Mouse (Mus musculus) small intestine, adult 2 months (tissue): ENCODE data around the gene Ppp1r26. TPM values are rescaled to one million over a fixed set of nuclear protein-coding genes. Genes with fewer than 3 reads are reported as not detected.
"Not testable (repeated sequence)": the region's sequence is repeated elsewhere in the genome, so short reads cannot be mapped to it uniquely, and the experiment has no call there.

ENCODE experiments used
- H3K27ac ChIP-seq: fragments of 200-500 bp; 2 replicates; pipeline ENCODE4 v1.5.1; 2012; ENCODE audit warnings: low read depth, low read length, control low read depth, inconsistent platforms; ENCODE audit not compliant: insufficient read depth
- H3K27me3 ChIP-seq: fragments of 200-500 bp; 2 replicates; pipeline ENCODE4 v1.6.1; 2012; ENCODE audit warnings: mild to moderate bottlenecking, moderate library complexity, low read length, inconsistent platforms; ENCODE audit not compliant: control insufficient read depth, insufficient read depth
- H3K36me3 ChIP-seq: fragments of 200-500 bp; 2 replicates; pipeline ENCODE4 v1.6.1; 2012; ENCODE audit warnings: mild to moderate bottlenecking, low read length, control low read depth, inconsistent platforms; ENCODE audit not compliant: control insufficient read depth, insufficient read depth
- H3K4me1 ChIP-seq: fragments of 200-500 bp; 2 replicates; pipeline ENCODE4 v1.6.1; 2012; ENCODE audit warnings: low read length, inconsistent platforms, mixed read lengths; ENCODE audit not compliant: control insufficient read depth, insufficient read depth, insufficient read length
- H3K4me3 ChIP-seq: fragments of 200-500 bp; 2 replicates; pipeline ENCODE4 v1.5.1; 2012; ENCODE audit warnings: low read depth, mild to moderate bottlenecking, control low read depth, inconsistent platforms, low read length, moderate library complexity
- CTCF ChIP-seq: fragments of 200-500 bp; IDR thresholded peaks from 2 replicates; pipeline ENCODE4 v1.5.1; 2012; ENCODE audit warnings: low read depth, mild to moderate bottlenecking, control low read depth, inconsistent platforms, low read length, moderate library complexity, mixed read lengths; ENCODE audit not compliant: insufficient replicate concordance, insufficient read length; ENCODE audit errors: extremely low read depth
- POLR2A ChIP-seq: fragments of 200-500 bp; IDR thresholded peaks from 2 replicates; pipeline ENCODE4 v1.6.1; 2012; ENCODE audit warnings: low read depth, mild to moderate bottlenecking, control low read depth, inconsistent platforms, low read length, moderate library complexity
- WGBS: fragments of 180-500 bp; shearing (Covaris S2); methylation state at CpG from one replicate; pipeline ENCODE4 v1.1.7; 2018; 5-methylcytosine and 5-hydroxymethylcytosine counted together
- polyA plus RNA-seq: library from polyadenylated mRNA; depleted of rRNA; stranded (reverse); fragments of >200 nt; gene quantifications from 2 replicates; pipeline ENCODE4 v1.2.3, GENCODE M21; 2012

The Ppp1r26 gene
- polyA plus RNA-seq, 1 experiment: 0.80 TPM

GRCm38 (mm10) chr2:28465836-28466518 lies 19.4 kb downstream of the Ppp1r26 start, which contains the start of gene 1700007K13Rik:
1700007K13Rik (minus strand) TSS chr2:28466332.
- H3K27ac ChIP-seq: no peak within 1 kb of the TSS
- TF ChIP-seq CTCF: no peak
- no peak; the same call in 1 of the 2 replicates for TF ChIP-seq POLR2A
- H3K4me1 ChIP-seq: peaks cover 14% of the 10 kb centered on the region
- H3K27me3 ChIP-seq: no peaks in the 10 kb centered on the region
- peak within 1 kb of the TSS; percentile 18; the same call in 1 of the 2 replicates for H3K4me3 ChIP-seq
- H3K36me3 ChIP-seq: peaks cover 13% of the 10 kb centered on the region
- 6% methylated on average over 25 of the region's 25 CpGs for WGBS

GRCm38 (mm10) chr2:28467860-28468485 lies 21.4 kb downstream of the Ppp1r26 start, which contains the start of gene Mrps2:
Mrps2 (plus strand) TSS chr2:28468066.
- Histone ChIP-seq H3K4me1 (peaks cover 14% of the 10 kb centered on the region), H3K4me3 (peak within 1 kb of the TSS; percentile 88), H3K36me3 (peaks cover 13% of the 10 kb centered on the region), H3K27me3 (no peaks in the 10 kb centered on the region), H3K27ac (0 out of 2 replicates have a peak within 1 kb of the TSS, but pooled peaks have one; percentile 10)
- TF ChIP-seq CTCF: peak; percentile 81
- peak; percentile 69; the same call in 1 of the 2 replicates for TF ChIP-seq POLR2A
- under 1% methylated on average over 52 of the region's 52 CpGs for WGBS

- peaks cover 14% of the 10 kb centered on the region for H3K4me1 ChIP-seq
- 47% methylated on average over 18 of the region's 18 CpGs for WGBS
- H3K27ac ChIP-seq: no peak overlapping the region
- TF ChIP-seq POLR2A: no peak
- TF ChIP-seq CTCF: no peak
- H3K4me3 ChIP-seq: peak overlapping the region; percentile 88
- H3K27me3 ChIP-seq: no peaks in the 10 kb centered on the region
- H3K36me3 ChIP-seq: peaks cover 13% of the 10 kb centered on the region
These were observed 22.1 kb downstream of the Ppp1r26 start for GRCm38 (mm10) chr2:28468486-28469225.

- H3K27me3 ChIP-seq: no peaks in the 10 kb centered on the region
- no peak for TF ChIP-seq POLR2A
- no peak for TF ChIP-seq CTCF
- no peak overlapping the region for H3K27ac ChIP-seq
- no peak overlapping the region for H3K4me3 ChIP-seq
- 98% methylated on average over 14 of the region's 14 CpGs for WGBS
- H3K36me3 ChIP-seq: peaks cover 13% of the 10 kb centered on the region
- H3K4me1 ChIP-seq: peaks cover 14% of the 10 kb centered on the region
These were observed 22.9 kb downstream of the Ppp1r26 start for GRCm38 (mm10) chr2:28469461-28469860.

- H3K36me3 ChIP-seq: peaks cover 13% of the 10 kb centered on the region
- TF ChIP-seq CTCF (no peak), POLR2A (no peak)
- no peaks in the 10 kb centered on the region for H3K27me3 ChIP-seq
- no peak overlapping the region for H3K27ac ChIP-seq
- H3K4me3 ChIP-seq: no peak overlapping the region
- H3K4me1 ChIP-seq: peaks cover 14% of the 10 kb centered on the region
- WGBS: 81% methylated on average over 2 of the region's 2 CpGs
These were observed 24.0 kb downstream of the Ppp1r26 start for GRCm38 (mm10) chr2:28470591-28470990.

GRCm38 (mm10) chr2:28472011-28472410 lies 25.4 kb downstream of the Ppp1r26 start:
- WGBS: 94% methylated on average over 8 of the region's 8 CpGs
- not testable (repeated sequence) for H3K27me3 ChIP-seq, H3K27ac ChIP-seq, H3K4me3 ChIP-seq
- Histone ChIP-seq H3K4me1 (peaks cover 12% of the 10 kb centered on the region), H3K36me3 (peaks cover 13% of the 10 kb centered on the region)

GRCm38 (mm10) chr2:28477993-28478392 lies 31.4 kb downstream of the Ppp1r26 start:
- not testable (repeated sequence) for H3K27ac ChIP-seq, H3K4me1 ChIP-seq, H3K4me3 ChIP-seq, H3K27me3 ChIP-seq, H3K36me3 ChIP-seq
- 95% methylated on average over 5 of the region's 5 CpGs for WGBS
